Mouse (Mus musculus): ENCODE measurements around the gene Mdk. TPM values are rescaled to one million over a fixed set of nuclear protein-coding genes. Genes with fewer than 3 reads are reported as not detected.

The Mdk gene
- 97.1 and 108 TPM in 2 replicates for polyA plus RNA-seq (2015; fragmentation: Nextera tagmentation; extraction: Ambion mirVana)

DNA sequence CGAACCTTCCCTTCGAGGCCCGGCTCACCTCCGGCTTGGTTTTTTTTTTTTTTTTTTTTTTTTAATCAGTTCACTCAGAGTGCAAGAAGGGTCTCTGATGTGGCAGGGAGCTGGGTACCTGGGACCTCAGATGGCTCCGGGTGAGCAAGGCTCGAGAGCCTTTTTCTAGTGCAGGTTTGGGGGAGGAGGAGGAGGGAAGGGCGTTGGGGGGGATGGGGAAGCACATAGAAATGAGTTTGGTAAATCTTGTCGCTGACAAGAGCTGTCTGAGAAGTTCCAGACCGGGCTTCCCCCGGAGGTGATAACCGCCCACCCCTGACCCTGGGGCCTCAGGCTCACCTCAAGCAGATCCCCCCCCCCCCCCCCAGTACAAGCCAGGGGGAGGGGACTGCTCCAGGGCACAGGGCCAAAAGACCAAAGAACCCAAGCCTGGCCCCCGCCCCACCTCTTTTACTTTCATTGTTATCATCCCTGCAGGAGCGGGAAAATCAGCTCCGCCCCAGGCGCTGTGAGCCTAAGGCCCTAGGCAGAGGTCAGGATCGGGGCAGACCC lies at the start of gene Mdk:
Gene Mdk, minus strand, starts transcription at position 138 of the 552 bp plus-strand sequence.

DNA sequence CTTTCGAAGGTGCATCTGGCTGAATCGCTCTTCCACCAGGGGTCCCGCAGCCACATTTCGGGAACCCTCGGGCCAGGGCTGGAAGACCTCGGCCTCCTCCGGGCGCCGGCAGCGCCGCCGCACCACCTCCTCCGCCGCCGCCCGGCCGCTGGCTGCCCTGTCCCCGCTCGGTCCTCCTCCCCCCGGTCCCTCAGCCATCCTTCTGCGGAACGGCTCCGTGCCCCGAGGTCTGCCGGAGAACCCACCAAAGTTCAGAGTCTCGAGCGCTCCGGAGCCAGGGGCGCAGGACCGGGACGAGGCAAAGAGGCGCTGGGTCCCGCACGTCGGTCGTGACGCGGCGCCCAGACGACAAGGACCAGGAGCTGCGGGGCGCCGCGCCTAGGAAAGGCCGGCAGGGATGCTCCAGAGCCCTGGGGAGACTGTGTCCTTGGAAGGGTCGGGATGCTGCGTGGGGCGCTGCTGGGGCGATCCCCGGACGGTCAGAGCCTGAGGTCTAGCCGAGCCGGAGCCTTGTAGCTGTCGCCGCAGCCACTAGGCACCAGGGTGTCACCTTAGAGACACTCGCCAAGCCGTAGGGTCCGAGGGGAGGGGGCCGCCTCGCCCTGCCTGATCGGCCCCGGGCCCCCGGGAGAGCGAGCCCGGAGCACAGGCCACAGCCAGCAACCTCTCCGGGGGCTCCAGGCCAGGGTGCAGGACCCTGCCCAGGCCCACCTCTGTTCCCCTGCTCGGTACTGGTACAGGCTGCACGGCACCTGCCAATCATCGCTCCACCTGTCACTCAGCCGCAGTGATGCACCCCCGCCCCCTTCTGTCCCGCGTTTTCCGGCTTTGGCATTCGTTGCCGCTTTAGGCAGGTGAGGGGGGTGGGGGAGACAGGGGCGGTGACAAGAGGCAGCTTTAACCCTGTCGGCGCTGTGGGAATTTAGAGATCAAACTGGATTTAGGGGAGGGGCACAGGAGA lies 43.8 kb upstream of the Mdk start, which contains the start of gene Dgkz:
Gene Dgkz, minus strand, starts transcription at position 284 of the 961 bp plus-strand sequence.

DNA sequence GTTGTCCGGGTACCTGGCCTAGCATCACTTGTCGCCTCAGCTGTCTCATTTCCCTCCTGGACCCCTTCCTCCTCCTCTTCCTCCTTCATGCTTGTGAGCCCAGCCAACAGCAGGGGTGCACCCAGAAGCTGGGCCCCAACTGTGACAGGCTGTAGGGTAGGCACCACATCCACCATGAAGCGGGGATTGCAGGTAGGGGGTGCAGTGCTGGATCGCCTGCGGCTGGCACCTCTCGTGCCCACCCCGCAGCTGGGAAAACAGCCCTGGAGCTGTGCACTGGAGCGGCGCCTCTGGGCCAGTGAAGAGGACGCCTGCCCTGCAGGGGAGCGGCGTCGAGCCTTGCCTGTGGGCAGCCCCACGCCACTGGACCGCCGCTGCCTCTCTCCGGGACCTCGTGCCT lies 13.4 kb upstream of the Mdk start, which contains the start of gene Gm9821:
Gene Gm9821, plus strand, starts transcription at position 221 of the 400 bp plus-strand sequence.

DNA sequence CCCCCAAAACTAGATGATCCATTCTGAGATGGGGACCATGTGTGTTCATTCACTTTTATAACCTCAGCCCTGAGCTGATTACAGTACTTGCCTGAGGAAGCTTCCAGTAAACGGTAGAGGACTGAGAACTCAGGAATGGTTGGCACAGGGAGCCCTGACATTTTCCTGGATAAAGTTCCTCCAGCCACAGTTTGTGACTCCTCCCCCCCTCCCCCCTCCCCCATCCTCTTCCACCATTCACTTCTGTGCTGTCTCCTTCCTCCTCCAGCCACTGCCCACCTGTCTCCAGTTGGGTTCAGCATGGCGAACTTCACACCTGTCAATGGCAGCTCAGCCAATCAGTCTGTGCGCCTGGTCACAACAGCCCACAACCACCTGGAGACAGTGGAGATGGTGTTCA lies 5.1 kb downstream of the Mdk start, which contains the start of gene Chrm4:
Gene Chrm4, plus strand, starts transcription at position 301 of the 400 bp plus-strand sequence.

Small RNA genes within 50 kb of the gene (microRNA-seq; reads per million reads assigned to microRNA genes)
- gene Mir6999: not detected

Other genes starting within 250 kb of the Mdk start
- gene Atg13, start 221.7 kb downstream of the Mdk start, polyA plus RNA-seq (2015; fragmentation: Nextera tagmentation; extraction: Ambion mirVana): 21.9 and 23.8 TPM in 2 replicates
- 11.1 and 13.0 TPM in 2 replicates for gene Harbi1, start 221.4 kb downstream of the Mdk start, polyA plus RNA-seq (2015; fragmentation: Nextera tagmentation; extraction: Ambion mirVana)
- 12.0 and 15.6 TPM in 2 replicates for gene Ambra1, start 202.2 kb downstream of the Mdk start, polyA plus RNA-seq (2015; fragmentation: Nextera tagmentation; extraction: Ambion mirVana)
- 2.0 and 2.2 TPM in 2 replicates for gene Chrm4, start 5.0 kb downstream of the Mdk start, polyA plus RNA-seq (2015; fragmentation: Nextera tagmentation; extraction: Ambion mirVana)
- 0.27 and 0.28 TPM in 2 replicates for gene Gm9821, start 13.4 kb upstream of the Mdk start, polyA plus RNA-seq (2015; fragmentation: Nextera tagmentation; extraction: Ambion mirVana)
- 43.1 and 46.1 TPM in 2 replicates for gene Dgkz, start 43.6 kb upstream of the Mdk start, polyA plus RNA-seq (2015; fragmentation: Nextera tagmentation; extraction: Ambion mirVana)
- gene Creb3l1, start 92.2 kb upstream of the Mdk start, polyA plus RNA-seq (2015; fragmentation: Nextera tagmentation; extraction: Ambion mirVana): 5.4 and 5.6 TPM in 2 replicates
- 25.6 and 27.7 TPM in 2 replicates for gene Phf21a, start 160.8 kb upstream of the Mdk start, polyA plus RNA-seq (2015; fragmentation: Nextera tagmentation; extraction: Ambion mirVana)

Data from neural tube, postnatal 0 days (tissue).